Mouse (Mus musculus): ENCODE measurements around the gene Lypd6b. TPM values are rescaled to one million over a fixed set of nuclear protein-coding genes. Genes with fewer than 3 reads are reported as not detected.

Gene Lypd6b
- total RNA-seq, 2 experiments from 2014 or later, result not detected

DNA sequence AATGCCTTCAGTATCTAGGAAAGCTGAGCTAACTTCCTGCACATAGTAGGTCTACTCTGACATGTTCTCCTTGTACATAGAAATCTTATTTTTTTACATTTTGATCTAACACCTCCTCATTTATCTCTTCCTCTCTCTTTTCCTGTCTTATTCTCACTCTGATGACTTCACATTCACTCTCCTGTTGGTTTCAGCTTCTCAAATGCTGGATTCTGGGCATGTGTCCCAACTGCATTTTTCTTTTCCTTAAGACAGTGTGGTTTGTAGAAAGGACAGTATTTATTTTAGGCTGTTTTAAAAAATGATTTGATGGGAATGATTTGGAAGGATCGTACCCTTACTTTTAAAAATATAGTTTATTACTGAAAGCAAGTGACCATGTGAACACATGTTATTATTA is 34.8 kb downstream of the Lypd6b start:
- DNase-seq, result no peak

DNA sequence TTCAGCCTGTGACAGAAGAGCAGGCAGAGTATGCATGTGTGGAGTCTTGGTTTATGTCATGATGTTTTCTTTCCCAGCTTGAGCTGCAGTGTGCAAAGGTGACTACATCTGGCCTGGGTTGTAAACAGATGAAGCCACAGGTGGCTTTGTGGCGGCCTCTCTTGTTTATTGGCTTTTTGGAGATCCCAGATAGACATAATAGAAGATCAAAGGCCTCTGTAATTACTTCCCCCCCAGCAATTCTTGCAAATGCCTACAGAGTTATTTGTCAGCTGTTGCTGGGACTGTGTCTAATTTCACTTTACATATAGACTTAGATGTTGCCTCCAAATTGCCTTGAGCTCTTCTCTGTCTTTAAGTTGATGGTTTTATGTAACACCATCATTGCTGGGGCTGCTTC is 38.1 kb downstream of the Lypd6b start:
- no peak for DNase-seq

DNA sequence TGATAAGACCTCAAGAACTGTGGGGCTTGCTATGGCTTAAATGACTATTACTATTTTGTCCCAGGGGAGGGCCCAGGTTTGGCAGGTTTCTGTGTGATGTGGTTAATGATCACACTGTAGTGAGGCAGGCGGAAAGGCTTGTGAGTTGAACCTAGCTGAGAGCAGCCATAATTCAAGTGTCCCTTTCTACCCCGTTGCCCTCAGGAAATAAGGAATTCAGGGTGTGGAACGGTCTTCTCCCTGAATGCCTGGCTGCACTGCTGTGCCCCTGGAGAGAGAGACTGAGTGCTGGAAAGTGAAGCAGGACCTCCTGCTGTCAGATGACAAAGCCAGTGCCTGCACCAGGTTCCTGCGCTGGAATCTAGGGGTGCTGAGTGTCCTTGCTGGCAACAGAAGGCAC is 40.3 kb downstream of the Lypd6b start:
- no peak for DNase-seq

DNA sequence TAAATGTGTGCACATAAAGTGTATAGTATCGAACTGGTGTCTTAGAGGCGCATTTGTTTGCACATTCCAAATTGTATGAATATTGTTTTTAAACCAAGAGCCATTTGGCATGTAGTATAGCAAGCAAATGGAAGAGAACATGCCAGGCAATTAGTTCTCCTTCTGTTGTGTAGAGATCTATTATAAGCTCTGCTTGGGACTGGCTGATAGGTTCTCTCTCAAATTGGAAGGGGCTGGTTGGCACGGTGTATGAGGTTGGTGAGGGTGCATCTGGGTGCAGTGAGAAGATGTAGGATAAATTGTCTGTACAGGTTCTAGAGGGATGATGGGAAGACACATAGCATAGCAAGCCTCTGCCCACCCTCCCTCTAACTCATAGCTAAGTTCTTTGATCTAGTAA is 42.9 kb downstream of the Lypd6b start:
- DNase-seq, result no peak

DNA sequence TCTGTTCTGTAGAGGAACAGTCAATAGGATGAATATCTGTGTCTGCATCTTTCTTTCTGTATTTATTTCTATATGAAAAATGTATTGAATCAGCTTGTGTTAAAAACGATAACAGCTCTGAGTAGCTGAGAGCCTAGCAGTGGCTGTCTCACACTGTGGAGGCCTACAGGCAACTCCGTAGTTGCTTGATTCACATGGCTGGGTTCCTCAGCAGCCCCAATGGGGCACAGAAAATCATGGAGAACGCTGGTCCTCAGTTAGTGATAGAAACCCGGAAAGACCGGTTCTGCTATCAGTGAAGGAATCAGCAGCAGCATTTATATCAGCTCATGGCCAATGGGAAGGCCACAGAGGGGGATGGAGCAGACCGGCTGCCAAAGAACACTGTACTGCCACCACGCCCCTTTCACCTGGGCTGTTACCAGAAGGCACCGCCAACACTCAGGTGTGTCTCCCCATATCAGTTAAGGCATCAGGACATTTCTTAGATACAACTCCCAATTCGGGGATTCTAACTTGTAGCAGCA is 44.9 kb downstream of the Lypd6b start:
- no peak for DNase-seq

DNA sequence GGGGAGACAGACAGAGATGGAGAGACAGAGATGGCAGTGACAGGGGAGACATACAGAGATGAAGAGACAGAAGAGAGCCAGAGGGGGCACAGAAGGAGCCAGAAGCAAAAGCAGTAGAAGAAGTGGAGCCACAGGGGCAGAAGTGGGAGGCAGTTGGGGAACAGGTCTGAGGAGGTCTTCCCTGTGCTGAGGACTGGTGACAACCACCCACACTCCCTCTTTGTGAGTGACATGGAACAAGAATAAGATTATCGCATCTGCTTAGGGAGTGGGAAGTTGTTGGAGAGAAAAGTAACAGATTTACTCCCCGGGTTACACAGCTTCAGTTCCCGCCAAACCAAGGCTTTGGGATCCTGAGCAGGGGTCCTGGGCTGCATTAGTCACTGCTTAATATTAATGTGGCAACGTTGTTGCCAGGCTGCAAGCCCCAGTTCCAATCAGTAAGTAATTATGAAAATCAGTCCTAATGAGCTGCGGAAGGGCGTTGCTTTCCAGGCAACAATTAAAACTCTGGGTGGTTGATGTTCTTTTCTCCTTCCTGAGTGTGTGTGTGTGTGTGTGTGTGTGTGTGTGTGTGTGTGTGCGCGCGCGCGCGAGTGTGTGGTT is 50.1 kb downstream of the Lypd6b start:
- DNase-seq, result no peak

DNA sequence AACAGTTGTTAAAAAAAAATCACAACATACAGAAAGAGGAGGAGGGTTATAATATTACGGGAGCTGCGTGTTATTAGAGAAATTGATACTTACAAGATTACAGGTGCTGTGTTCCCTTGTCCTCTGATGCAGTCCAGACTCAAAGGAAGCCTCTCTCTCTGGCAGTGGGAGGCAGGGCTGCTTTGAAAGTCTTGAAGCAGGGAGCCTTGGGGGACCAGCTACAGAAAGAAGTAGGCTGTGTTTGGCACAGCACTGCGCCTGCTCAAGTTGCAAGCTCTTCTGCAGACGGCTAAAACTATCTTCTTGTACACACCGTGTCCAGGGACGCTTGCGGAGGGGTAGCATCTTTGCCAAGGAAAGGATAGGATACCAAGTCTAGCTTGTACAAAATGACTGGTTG is 51.1 kb downstream of the Lypd6b start:
- DNase-seq, result no peak

DNA sequence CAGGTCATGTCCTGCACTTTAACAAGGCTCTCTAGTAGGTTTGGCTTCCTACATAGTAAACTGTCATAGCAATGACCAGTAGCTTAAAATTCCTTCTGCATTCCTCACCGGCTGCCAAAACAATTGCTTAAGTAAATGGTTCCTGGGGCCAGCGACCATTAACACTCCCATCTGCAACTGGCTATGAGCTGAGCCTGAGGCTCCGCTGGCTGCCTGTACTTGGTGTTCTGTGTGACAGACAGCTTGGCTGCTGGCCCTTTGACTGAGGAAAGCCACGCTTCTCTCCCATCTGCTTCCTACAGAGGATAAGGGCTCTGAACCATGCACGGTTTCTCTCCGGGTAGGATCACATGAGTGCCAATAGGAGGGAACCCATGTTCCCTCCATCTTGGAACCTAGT is 53.1 kb downstream of the Lypd6b start:
- peak; percentile 36 for DNase-seq

DNA sequence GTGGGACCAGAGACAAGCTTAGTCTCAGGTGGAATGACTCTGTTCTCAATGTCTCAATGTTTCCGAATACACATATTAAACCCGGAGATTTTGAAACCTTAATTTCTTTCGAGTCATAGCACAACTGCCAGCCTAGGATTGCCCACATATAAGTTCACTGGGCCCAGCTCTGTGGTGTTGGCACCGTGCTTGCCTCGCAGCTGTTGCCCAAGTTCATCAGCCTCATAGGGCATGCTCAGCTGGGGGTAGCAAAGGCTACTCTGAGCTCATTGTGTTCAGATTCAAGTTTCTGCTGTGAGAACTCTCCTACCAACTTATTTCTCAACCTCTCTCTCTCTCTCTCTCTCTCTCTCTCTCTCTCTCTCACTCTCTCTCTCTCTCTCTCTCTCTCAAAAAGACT is 53.6 kb downstream of the Lypd6b start:
- no peak for DNase-seq

DNA sequence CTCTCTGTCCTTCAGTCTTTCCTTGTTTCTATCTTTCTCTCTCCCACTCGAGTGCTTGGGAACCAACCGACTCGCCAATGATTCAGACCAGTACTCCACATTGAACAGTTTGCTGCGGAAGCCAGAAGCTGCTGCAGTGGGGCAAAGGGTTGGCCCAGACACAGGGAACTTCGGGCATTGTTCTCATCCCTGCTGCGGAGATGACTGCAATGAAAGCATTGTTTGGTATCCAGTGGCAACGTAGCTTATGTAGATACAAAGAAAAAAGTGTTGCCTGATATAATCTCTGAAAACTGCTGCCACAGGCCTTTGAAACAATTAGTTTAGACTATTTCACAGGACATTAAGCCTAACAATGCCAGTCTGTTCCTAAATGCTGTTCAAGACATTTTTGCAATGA is 57.6 kb downstream of the Lypd6b start:
- DNase-seq, result no peak

DNA sequence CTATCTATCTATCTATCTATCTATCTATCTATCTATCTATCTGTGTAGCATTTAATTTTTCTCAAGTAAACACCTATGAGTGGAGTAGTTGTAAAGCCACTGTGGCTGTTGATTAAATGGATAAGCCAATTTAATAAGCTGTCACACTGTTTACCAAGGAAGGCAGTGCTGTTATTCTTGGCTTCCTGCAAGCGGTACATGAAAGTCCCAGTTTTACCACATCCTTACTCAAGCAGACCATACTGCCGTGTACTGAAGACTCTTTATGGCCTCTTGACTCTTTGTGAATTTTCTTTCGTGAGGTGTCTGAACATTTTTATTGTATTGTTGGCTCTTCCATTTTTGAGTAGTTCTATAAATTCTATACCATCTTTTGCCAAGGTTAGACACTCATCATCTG is 58.6 kb downstream of the Lypd6b start:
- DNase-seq, result no peak

DNA sequence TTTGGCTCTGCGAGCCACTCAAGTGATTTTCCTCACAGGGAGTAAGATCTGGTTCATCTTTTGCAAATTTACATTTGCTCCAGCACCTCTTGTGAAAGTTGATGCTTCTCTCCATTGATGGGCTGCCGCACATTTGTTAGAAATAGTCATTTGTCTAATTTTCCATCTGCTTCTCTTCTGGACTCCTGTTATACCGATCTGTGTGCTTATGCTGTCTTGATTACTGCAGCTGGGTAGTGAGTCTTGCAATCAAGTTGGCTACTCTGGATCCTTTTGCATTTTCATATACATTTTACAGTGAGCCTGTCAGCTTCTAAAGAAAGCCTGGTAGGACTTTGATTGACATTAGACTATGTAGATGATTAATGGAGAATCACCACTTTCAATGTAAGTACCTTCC is 59.4 kb downstream of the Lypd6b start:
- DNase-seq, result no peak

DNA sequence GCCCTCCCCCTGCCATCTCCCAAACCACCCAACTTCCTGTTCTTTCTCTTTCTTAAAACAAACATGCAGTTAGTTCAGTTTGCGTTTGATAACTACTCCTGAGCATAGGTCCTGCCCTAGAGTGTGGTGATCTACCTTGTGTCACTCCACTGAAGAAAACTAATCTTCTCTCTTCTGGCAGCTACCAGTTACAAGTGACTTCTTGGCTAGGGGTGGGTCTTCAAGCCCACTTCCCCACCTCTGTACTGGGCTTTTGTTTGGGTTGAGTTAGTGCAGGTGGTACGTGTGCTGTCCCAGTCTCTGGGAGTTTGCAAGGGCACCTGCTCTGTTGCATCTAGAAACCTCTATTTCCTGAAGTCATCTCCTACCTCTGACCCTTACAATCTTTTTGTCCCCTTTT is 60.3 kb downstream of the Lypd6b start:
- no peak for DNase-seq

DNA sequence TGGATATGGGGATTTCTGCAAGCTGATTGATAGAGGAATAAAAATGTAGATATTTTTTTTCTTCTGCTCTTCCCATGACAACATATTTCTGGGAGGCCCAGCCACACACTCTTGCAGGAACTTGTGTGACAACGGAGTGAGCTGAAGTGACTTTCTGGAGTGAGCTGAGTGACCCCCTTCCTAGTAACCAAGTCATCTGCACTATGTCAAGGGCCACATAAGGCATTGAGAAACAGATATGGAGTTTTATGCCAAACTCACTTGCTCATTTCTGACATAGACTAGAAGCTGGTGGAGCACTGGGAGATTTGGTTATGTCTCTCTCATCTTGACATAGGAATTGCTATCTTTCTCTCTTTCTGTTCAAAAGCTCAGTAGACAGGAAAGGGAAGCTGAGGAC is 62.3 kb downstream of the Lypd6b start:
- no peak for DNase-seq

DNA sequence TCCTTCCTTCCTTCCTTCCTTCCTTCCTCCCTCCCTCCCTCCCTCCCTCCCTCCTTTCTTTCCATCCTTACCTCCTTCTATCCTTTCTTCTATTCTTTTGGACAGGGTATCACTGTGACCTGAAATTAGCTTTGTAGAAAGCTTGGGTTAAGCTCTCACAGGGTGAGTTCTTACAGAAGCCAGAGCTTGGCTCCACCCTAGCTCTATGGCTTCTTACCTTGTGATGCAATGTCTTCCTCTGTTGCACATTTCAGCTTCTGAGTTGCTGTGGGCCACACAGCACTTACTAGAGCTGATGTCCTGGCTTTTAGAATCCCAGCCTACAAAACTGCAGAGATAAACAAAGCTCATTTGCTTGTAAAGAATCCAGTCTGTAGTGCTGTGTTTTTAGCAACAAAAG is 64.5 kb downstream of the Lypd6b start:
- no peak for DNase-seq

DNA sequence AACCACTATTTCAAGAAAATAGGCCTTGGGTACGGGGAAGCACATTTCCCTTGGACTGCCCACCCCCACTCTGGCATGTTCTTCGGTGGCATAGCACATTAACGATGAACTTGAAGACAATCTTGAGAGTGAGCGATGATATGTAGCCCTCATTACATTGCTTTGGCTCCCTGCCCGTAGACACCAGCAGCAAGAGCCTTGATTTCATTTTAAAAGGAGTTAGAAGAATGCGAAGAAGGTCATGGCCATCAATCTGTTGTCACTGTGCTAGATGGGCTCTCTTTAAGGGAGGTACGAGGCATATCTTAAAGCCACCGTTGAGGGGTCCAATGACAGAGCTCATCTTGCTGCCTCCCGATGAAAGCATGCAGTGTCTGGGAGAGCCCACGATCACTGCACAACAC is 68.7 kb downstream of the Lypd6b start:
- no peak for DNase-seq

DNA sequence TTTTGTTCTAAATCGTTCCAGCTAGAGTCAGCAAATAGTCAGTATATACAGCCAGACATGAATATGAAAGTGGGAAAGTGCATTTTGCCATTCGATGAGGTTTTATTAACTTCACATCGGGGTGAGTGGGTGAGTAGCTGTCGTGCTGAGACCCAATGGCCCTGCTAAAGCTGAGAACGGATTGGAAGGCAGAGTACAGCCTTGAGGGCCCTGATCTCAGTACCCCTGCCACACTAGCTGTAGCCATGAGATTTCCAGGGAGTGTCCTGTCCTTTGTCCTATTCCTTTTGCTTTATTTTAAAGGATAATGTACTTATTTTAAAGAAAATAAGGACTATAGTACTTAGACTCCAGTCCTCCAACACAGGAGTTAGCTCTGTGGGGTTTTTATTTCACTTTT is 69.1 kb downstream of the Lypd6b start:
- no peak for DNase-seq

DNA sequence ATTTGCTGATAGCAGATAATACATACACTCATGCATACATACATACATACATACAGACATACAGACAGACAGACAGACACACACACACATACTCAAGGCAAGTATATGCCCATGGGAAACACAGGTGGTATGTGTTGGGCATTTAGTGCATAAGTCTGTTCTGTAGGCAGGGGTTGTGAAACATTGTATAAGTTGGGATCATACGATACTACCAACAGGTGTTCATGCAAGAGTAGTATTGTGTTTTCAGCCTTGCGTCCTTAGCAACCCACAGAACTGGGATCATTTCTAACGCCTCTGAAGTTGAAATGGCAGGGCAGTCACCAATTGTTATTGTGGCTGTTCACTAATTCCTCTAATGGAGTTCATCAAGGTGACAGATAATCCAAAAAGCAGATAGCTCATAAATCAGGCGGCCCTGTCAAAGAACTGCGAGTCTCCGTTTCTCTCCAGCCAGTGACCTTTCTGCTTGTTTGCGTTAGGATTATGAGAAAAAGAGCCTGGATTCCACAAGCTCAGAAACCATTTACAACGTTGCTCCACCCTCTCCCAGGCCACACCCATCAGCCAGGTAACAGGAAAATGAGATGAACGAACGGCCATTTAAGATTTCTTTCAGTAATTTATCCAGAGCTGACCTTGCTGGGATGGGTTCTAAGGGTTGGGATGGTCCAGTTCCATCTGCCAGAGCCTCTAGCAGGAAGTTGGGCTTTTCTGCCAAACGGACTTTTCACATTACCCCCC is 72.9 kb downstream of the Lypd6b start:
- no peak for DNase-seq

DNA sequence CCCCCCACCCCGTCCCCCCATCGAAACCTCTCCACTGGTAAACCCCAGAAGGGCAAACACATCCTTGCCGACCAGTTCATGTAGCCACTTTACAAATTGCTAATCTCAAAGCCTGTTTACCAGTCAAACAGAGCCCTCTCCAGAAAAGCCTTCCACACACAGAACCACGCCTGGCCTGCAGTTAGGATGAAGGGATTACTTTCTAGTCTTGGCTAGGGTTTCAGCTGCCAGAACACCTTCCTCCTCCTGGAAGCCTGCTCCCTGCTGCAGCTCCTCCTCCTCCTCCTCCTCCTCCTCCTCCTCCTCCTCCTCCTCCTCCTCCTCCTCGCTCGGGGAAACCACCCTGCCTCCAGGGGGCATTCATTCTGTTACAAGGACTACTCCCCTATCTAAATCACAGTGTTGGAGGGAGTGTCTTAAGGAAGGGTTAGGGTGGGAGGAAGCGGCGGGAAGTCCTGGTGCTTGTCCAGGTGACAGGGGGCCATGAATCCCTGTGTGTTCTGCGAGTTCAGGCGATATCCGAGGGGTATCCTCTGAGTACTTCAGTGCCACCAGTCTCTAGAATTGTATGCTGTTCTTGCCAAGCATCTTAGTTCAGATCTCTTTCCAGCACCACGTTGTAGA is 73.6 kb downstream of the Lypd6b start:
- no peak for DNase-seq

DNA sequence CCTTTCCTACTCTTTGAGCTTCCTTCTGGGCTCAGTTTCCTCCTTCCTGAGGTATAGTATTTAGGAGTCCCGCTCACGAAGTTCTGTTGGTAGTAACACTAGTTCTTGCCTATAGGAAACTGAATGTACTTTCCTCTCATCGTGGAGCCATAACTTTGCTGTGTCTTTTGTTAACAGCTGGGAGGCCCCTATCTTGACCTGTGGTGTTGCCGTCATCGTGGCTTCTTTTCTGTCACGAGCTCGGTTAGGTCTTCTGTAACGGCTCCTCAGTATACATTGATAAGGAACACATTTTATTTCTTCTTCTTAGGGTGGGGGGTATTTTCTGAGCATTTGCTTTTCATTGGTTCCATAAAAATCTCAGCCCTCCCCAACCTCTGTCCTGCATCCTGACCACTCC is 74.2 kb downstream of the Lypd6b start:
- DNase-seq, result no peak

DNA sequence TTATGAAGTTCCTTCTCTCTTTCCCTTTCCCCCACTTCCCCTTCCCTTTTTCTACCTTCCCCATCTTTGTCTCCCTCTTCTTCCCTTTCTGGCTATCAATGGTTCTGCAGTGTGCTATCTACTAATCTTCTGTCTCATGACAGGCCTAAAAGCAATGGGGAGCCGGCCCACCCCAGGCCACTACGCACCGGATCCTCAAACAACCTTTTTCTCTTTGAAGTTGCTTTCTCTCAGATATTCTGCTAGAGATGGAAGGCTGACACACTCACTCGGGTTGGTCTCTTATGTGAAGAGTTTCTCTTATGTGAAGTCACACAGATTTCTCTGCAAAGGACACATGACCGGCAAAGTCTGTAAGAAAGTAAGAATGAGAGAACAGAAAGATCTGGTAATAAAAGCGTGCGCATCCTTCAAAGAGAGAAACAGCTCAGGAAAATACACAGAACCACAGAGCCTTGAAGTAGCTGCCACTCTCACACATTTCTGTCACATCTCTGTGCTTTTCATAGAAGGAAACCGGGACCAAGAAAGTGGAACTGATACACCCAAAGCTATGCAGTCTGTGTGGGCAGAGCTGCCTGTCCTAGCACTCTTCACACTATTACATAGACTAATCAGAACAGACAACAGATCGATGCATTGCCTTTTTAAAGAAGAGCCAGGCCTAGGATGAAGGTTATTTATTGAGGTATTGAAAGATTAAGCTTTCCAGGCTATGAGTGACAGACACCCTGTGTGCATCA is 80.8 kb downstream of the Lypd6b start:
- no peak for DNase-seq

DNA sequence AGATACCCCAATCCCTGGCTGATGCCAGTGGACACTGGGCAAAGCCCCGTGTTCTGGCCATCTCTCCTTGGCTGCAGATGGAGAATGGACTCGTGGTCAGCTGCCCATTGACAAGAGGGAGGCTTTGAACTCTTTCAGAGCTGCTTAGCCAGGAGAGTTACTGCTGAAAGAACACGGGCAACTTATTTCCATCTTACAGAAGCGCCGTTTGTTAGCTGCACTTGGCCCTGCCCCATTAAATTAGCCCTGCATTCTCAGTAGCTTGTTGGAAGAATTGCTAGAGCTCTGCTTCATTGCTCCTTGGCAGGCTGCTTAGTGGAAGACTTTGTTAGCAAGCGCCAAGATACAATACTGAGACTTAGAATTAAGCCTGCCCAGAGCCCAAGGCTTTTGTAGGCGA is 81.6 kb downstream of the Lypd6b start:
- DNase-seq, result no peak

Data from gastrocnemius, postnatal 25 days (tissue).